Mouse (Mus musculus) thymus, postnatal 4 days (tissue): ENCODE results near the gene Sec24d.

ENCODE experiments used
- DNase-seq: peaks from one replicate; pipeline ENCODE4 v3.0.0; 2021

Gene Sec24d

DNA sequence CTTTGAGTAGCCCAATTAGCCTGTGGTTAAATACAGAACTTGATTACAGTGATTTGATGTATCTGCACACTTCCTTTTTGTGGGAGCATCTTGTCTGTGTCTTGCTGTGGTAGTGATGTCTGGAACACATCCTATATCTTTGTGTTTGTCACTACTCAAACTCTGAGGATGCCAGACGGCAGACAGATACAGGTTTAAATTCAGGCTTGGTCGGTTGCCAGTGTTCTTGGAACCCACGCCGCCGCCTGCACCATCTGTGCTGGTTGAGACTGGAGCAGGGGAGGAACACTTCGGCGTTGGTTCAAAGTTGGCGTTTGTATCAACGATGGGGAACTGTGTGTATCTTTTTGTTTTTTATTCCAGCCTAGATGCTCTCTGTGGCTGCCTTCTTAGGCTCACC, 31.0 kb downstream of the Sec24d start:
- DNase-seq: no peak

DNA sequence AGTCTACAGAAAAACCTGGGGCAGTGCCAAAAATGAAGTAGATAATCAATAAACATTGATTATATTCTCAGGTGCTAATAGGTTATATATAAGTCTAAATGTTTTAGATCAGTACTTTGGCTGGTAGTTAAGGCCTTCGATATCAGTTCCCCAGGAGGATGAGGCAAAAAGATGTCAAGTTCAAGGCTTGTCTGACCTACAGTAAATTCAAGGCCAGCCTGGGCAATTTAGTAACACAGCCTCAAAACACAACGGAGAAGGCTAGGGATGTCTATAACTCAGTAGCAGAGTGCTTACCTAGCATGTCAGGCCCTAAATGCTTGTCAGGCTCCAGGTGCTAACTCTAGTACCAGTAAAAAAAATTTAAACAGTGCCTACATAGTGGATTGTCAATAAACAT, 34.3 kb downstream of the Sec24d start:
- DNase-seq: no peak

DNA sequence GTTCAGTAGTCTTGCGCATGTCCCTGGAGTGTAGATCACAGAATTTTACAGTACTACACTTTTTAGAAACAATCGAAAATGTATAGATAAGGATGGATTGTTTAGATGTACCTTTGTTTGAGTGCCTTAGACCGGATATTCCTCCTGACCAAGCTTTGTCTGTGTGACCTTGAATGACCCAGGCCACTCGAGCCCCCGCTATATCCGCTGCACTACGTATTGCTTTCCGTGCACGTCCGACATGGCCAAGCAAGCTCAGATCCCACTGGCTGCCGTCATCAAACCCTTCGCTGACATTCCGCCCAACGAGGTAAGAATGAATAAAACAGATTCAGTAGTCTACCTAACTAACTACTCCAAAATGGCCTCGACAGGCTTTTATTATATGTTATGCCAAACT, 38.4 kb downstream of the Sec24d start:
- no peak for DNase-seq

- no peak for DNase-seq
Measured at GRCm38 (mm10) chr3:123307446-123307845, 40.2 kb downstream of the Sec24d start.

DNA sequence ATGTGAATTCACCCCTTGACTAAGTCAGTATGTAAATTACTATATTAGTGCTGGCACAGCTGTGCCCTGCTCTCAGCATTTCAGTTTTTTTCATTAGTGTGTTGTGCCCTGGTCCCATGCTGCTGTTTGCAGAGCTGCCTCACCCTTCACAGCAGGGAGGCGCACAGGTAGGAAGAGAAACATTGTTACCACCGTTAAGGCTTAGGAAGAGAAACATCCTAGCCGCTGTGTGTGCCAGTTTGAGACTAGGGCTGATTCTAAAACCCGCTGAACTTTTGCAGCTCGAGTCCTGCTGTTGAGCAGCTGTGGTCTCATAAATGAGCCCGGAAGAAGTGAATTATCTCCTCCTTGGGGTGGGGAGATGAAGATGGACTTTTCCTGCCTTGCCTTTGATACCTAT, 41.9 kb downstream of the Sec24d start:
- no peak for DNase-seq

DNA sequence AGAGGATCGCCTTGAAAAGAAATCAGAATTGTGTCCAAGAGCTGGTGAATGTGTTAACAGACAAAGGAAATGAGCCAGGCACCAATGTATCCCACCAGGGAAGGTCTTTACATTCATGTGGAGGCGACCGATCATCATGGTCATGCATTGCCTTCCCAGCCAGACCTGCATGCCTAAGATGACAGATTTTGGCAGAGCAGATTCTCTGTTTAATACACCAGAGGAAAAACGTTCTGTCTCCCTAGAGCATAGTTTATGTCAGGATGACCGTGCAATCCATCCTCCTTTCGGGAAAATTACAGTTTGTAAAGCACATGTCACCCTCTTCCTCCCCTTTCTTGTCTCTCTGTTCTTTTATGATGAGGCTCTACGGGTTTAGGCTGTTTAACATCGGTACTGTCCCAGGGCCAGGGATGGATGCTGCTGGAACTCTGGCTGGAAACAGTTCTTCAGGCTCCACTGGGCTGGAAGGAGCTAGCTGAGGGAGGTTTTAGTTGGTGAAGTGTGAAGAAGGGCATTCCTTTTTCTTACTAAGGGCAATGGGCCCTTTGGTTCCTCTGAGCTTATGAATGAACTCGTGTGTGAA, 45.3 kb downstream of the Sec24d start:
- DNase-seq: no peak

- DNase-seq: no peak
Measured at GRCm38 (mm10) chr3:123313477-123313876, 46.2 kb downstream of the Sec24d start.

DNA sequence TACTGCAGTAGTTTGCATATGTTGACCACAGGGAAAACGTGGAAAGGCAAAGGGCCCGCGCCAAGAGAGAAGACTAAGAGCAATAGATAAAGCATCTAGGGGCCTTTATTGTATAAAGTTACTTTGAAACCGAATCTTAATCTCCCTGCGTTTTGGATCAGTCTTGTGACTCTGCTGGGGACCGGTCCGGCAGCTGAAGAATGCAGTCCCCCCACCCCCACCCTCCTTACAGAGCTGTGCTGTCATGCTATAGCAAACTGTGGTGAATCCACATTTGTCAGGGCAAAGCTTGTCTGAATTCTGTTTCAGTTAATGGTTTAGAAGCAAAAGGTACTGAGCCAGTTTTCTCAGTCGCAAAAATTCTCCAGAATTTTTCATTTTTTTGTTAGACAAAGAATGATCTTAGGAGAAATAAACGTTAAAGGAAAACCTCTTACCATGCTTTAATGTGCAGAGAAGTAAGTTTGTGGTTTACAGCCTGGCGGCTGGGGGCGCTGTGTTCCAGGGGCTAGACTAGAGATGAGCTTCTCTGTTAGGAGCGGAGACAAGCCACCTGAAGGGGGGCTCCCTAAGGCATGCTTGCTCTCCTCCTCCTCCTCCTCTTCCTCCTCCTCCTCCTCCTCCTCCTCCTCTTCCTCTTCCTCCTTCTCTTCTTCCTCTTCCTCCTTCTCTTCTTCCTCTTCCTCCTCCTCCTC, 46.8 kb downstream of the Sec24d start:
- peak; percentile 54 for DNase-seq

DNA sequence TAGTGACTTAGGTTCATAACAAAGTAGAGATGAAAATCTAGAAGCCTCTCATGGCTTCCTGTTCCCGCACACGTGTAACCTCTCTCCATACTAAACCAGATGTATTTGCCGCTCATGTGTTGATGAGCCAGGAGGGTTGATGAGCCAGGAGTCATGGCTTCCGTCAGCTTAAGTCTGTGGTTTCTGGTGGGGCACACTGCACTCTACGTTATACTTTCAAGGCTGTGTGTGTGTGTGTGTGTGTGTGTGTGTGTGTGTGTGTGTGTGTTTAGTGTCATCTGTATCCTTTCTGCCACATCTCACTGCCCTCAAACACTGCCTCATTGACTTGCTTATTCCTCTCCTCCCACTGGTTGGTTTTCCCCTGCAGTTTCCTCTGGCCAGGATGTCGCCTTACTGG, 48.8 kb downstream of the Sec24d start:
- DNase-seq: peak; percentile 29

DNA sequence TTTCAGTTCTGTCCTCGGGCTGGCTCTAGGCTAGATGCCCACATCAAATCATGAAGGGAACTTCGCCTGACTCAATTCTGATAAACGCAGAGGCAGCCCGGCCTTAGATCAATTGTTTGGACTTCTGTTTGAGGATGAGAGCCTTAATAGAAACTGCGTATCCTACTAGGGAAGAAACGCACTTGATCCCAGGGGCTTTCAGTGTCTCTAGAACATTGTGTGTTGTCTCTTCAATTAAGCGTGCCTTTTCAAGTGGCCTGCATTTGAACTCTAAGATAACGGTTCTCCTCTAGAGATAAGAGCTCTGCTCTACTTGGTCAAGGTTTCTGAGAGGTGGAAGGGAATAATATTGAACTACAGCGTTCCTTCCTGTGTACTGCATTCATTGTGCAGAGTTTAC, 49.8 kb downstream of the Sec24d start:
- DNase-seq: no peak

- DNase-seq: no peak
Measured at GRCm38 (mm10) chr3:123320341-123320740, 53.1 kb downstream of the Sec24d start.

DNA sequence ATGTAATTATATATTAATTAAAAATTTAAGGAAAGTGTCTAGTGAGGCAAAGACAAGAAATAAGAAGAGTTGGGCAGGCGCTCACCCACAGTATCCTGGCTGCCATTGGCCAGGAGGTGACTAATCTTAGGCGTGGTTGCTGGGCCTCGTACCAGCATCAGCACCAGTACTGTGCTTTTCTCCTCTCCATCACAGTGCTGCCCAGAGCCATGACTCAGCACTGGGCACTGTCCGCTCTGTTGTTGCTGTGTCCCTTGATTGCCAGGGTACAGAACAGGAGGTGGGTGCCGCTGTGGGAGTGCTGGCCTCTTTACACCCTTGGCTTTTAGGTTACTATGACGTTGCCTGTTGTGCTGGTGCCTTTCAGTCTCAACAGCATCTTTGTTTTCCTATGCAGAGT, 54.4 kb downstream of the Sec24d start:
- DNase-seq: no peak

DNA sequence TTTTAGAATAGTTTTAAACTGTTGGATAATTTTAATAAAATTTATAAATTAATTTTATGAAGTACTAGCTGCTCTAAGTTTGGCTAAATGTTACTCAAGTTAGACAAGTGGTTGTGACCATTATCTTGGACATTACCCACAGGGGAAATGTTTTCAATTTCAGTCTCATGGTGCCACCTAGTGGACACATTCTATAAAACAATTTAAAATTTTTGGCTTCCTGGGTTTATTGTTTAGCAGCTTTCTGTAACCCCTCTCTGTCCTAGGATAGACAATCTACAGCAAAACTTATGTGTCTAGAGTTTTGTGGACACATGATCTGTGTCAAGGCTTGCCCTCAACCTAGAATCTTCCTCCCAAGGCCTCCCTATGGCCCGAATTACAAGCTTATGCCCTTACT, 54.9 kb downstream of the Sec24d start:
- no peak for DNase-seq

DNA sequence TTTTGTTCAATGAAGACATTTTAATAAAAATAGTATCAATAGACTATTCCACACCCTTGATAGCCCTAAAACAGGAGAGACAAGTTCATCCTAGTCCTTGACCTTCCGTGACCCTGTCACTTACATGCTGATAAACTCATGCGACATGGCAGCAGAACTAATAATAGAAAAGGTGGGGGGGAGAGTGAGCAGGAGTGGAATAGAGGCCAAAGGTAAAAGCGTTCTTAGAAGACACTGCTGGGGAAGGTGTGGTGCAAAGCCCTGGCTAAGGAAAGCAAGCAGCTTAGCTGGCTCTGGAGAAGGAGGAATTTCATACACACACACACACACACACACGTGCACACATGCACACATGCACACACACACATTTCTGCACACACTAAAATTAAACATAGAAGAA, 57.1 kb downstream of the Sec24d start:
- no peak for DNase-seq

DNA sequence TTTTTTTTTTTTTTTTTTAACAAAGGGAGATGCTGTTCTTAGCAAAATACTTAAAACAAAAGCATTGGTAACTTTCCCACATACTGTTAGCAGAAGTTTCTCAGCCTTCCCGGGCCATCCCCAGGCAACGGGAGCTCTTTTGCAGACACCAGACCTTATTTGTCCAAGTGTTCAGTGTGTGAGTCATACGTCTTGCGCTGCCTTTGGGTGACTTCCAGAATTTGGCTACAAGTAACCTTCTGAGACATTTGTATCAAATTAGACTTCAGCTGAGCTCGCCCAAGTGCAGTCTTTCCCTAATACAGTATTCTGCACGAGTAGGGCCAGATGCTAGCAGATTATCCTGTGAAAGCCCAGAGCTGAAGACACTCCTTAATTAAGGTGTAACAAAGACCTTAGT, 62.0 kb downstream of the Sec24d start:
- DNase-seq: no peak

DNA sequence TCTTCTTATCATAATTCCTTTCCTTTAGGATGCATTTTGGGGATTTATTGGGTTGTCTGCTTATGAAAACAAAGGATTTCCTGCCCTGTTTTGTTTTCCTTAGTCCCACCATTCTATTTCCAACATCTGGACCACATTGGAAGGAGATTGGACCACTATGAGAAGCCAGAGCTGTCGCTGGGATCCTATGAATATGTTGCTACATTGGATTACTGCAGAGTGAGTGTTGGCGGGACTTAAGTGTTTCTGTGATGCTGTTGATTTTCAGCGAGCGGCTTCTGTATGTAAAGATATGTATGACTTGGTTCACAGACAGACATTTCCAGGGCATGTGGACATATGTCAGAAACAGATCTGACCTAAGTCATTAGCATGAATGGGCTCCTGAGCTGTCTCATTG, 63.0 kb downstream of the Sec24d start:
- no peak for DNase-seq

DNA sequence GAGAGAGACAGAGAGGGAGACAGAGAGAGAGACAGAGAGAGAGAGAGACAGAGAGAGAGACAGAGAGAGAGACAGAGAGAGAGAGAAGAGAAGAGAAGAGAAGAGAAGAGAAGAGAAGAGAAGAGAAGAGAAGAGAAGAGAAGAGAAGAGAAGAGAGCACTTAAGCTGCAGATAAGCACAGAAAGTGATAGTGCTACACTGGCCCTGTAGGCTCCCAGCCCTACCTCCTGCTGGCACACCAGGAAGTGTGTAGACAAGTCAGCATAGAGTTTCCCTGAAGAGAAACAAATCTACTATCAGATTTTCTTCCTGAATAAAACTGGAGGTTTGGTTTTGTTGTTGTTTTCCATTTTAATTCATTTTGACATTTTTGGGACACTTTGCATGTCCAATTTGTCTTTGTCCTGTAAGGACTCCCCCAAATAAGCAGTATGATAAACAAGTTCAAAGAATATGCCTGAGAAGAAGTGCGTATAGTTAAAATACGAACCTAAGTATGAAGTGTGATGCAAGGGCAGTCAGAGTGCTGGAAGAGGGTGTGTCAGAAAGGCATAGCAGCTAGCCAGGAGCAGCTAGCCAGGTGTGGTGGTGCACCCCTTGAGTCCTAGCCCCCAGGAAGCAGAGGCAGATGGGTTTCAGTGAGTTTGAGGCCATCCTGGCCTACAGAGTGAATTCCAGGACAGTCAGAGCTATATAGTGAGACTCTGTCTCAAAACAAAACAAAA, 65.2 kb downstream of the Sec24d start:
- no peak for DNase-seq

DNA sequence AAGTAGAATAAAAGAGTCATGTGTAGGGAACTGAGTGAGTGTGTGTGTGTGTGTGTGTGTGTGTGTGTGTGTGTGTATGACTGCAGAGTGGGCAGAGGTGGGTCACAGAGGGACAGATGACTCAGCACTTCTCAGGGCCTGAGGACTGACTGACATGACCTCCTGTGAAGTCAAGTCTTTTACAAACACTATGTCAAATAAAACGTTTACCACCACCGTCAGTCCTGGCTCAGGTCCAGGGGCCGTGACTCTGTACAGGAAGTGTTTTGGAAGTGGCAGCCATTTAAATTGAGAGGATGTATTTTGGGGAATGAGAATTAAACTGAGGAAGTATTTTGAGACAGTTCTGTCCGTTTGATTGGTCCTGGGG, 65.8 kb downstream of the Sec24d start:
- no peak for DNase-seq

- no peak for DNase-seq
Measured at GRCm38 (mm10) chr3:123334947-123335346, 67.7 kb downstream of the Sec24d start.

GRCm38 (mm10) chr3:123335480-123335879, 68.2 kb downstream of the Sec24d start:
- DNase-seq: no peak

DNA sequence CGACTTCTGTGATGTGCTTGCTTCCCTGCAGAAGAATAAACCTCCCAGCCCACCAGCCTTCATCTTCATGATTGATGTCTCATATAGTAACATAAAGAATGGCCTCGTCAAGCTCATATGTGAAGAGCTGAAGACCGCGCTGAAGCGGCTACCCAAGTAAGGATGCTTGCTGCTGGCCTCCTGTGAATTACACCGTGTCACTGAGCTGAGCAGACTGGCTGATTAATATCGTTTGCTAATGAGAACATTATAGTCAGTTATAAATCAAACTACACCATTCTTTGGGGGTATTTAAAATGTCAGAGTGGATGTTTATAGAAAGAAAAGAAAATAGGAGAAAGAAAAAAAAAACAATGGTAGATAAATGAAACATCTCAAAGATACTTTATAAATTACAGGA, 69.2 kb downstream of the Sec24d start:
- DNase-seq: no peak

DNA sequence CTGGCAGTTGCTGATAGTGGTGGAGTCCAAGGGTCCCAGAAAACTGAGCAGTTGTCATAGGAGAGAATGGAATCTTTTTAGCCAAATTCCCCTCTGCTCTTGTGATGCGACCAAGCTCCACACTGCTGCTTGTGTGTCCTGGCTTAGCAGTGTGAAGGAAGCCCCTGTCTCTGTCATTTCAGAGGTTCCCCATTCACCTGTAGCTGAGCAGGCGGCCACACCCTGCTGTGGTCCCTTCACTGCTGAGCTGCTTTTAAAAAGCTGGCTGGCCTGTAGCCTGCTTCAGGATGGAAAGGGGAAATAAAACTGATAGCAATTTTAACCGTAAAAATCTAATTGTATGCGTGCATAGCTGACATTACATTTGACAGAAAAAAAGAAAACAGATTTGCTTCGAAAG, 69.7 kb downstream of the Sec24d start:
- no peak for DNase-seq

DNA sequence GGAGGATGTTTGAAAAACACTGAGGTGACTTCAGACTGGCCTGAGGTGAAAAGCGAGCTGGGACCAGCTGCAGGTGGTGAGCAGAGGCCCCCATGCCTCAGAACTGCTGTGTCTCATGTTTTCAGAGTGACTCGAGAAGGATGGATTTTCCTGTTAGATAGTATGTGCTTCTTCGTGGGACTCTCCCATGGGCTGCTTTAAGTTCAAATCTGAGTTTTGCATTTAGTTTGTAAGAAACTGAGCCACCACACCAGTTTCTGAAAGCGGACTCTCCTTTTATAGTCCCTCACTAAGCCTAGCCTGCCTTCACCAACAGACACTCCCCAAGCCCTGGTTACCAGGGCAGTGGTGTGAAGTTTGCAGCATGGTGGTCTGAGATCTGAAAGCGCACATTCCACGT, 70.6 kb downstream of the Sec24d start:
- no peak for DNase-seq

GRCm38 (mm10) chr3:123338666-123339195, 71.5 kb downstream of the Sec24d start:
- no peak for DNase-seq
